Mouse (Mus musculus): ENCODE data around the gene Fry. TPM values are rescaled to one million over a fixed set of nuclear protein-coding genes. Genes with fewer than 3 reads are reported as not detected.
A peak's percentile ranks its signal among the peaks of the same experiment; 100 is the strongest.
"Not testable (repeated sequence)": the region's sequence is repeated elsewhere in the genome, so short reads cannot be mapped to it uniquely, and the experiment has no call there.

The Fry gene
- total RNA-seq, 2 experiments from 2014 or later: 41.0 to 43.4 TPM

DNA sequence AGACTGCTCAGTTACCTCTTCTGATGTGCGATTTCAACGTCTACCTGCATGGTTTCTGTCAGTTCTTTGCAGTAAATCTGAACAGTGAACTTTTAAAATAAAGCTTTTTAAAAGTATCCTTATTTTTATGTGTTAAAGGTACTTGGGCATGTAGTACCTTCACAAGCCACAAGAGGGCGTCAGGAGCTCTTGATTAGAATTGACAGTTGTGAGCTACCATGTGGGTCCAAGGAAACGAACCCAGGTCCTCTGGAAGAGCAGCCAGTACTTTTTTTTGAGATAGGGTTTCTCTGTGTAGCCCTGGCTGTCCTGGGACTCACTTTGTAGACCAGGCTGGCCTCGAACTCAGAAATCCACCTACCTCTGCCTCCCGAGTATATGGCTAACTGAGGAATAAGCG lies 323.2 kb downstream of the Fry start:
- no peak for DNase-seq (ENCODE audit: low spot score in 2 of 2)

DNA sequence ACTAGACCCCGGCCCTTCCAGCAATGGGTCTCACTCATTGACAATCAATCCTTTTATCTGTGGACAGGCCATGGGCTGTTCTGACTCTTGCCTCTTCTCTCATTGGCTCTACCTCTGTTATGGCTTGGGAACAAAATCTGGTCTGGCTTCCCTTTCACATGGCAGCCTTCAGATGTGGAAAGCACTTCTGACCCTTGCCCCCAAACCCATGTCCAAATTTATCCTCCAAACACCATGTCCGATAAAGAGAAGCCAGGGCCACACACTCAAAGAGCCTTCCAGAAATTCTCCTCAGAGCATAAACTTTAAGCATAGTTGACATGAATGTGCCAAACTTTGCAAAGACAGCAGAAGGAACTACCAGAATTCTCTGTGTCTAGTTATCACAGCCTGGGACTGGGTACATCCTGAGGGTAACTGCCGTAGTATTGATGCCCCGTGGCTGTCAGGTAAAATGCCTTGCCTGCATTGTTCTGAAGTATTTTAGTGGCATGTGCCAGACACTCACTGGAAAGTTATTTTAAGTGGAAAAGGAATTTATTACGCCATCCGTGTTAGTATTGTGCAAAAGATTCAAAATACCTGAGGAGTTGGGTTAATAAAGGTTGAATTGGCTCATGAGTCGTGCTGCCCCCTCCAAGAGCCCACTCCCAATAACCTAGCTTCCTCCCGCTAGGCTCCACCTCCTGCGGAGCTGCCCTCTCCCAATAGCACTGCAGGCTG lies 333.0 kb downstream of the Fry start:
- no peak for DNase-seq (ENCODE audit: low spot score in 2 of 2)

DNA sequence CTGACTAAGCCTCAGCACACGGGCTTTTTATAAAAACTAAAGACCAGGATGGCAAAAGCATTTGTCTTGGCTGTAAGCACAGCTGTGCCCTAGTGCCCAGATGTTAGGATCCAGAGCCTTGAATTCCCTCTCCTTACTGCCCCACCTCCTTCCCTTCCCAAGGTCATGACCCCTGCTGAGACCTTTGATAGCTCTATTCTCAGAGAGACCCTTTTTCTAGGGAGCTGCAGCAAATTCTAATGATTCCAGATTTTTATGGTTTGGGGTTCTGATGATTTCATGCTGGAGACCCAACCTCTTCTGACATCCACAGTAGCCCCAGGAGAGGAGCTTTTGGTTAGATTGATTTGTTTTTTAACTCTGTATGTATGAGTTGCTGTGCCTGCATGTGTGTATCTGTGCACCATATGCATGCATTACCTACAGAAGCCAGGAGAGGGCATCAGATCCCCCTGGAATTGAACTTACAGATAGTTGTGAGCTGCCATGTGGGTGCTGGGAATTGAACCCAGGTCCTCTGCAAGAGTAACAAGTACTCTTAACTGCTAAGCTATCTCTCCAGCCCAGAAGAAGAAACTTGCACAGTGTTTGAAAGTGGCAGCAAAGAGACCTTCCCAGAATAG lies 333.7 kb downstream of the Fry start:
- DNase-seq (ENCODE audit: low spot score in 2 of 2): no peak

DNA sequence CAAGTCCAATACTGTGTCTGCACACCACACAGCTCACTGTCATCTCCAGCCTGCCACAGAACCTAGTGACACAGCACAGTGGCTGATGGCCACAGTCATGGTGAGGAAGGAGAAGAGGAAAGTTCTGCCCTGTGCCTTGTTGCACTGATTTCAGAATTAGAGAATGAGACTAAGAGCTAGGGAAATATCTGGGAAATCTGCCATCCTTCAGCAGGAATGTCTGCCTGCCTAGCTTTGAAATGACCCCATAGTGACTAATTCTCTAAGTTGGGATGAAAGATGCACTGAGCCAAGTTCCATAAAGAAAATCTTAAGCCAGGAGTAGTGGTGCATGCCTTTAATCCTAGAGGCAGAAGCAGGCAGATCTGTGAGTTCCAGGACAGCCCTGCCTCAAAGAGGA lies 334.2 kb downstream of the Fry start:
- no peak for DNase-seq (ENCODE audit: low spot score in 2 of 2)

DNA sequence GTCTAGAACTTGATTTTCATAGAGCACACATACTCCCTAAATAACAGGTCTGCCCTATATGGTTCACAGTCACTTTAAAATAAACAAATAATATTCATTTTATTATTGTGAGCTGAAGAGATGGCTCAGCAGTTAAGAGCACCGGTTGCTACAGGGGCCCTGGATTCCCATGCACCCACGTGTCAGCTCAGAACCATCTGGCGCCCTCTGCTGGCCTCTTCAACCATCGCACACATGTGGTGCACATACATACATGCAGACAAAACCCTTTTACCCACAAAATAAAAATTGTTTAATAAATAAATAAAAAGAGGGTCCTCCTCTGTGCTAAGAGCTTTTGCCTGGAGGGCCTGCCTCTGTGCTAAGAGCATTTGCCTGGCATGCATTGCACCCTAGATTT lies 335.0 kb downstream of the Fry start:
- DNase-seq (ENCODE audit: low spot score in 2 of 2): no peak

DNA sequence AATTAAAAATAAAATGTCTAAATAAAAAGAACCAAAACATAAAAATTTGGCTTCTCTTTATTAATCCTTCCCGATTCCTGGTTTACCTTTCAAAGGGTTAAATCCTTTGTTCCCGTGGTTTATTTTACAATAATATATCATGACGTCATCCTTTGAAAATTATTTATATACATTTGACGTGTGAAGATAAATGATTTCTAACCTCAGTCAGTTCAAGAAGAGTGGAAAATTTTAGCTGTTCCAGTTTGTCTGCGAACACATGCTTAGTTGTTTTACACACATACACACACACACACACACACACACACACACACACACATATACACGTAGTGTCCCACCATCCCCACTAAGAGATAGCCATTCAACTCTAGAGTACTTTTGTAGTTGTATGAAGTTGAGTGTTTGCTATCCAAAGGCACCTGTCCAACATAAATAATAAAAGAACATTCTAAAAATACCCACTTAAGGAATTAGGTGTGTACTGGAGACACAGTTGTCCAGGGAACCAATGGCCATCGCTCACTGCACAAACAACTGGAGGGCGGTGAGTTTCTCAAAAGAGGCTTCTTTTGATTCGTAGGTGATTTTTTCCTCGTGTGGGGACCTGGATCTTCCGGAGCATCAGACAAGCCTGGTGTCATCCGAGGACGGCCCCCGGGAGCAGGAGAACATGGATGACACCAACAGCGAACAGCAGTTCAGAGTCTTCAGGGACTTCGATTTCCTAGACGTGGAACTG lies 338.9 kb downstream of the Fry start:
- DNase-seq (ENCODE audit: low spot score in 2 of 2): no peak

DNA sequence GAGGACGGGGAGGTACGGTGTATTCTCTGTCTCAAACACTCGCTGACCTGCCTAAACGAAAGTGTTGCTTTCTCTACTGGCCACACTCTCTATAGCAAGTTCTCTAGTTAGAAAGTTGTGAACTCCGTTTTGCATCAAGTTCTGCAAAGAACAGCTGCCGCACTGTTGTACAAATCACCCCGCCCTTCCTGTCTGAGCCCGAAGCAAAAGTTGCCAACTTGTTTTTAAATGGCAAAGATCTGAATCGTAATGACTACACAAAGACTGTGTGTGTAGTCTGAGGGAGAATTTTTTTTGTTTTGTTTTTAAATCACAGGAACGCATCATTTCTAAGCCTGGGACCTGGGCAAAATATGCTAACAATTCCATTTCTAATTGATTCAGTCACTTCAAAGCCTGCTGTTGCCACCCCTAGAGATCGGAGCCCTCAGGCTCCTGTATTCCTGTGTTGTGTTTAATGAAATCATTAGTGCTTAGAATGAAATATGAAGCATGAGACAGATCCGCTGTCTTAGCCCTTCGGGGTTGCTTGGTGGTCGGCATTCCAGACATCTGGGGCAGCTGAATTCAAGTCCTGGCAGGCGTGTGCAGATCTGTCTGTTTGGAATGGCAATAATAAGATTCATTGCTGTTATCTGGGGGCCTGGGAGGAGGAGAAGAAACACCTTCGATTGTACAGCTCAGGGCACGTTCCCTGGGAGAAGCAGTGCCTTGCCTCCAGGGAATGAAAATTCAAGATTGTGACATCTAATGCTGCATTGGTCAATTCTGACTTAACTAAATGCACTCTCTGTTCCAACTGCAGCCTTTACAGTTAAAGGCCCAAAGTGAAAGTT lies 339.7 kb downstream of the Fry start:
- DNase-seq (ENCODE audit: low spot score in 2 of 2): no peak

DNA sequence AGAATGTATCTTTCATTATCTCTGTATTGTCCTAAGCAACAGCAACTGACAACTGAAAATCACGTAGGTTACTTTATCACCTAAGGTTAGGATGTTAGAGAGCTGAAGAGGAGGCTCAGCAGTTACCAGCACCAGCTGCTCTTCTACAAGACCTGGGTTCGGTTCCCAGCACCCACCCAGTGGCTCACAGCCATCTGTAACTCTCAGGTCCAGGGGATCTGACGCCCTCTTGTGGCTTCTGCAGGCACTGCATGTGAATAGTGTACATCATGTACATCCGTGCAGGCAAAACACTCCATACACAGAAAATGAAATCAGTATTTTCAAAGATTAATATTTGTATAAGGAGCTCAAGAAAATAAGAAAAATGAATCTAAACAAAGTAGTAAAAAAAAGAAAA lies 341.4 kb downstream of the Fry start:
- no peak for DNase-seq (ENCODE audit: low spot score in 2 of 2)

DNA sequence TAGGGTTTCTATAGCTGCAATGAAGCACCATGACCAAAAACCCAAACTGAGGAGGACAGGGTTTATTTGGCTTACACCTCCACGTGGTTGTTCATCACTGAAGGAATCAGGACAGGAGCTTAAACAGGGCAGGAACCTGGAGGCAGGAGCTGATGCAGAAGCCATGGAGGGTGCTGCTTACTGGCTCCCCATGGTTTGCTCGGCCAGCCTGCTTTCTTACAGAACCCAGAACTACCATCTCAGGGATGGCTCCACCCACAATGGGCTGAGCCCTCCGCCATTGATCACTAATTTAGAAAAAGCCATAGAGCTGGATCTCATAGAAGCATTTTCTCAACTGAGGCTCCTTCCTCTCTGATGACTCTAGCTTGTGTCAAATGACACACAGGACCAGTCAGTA lies 346.3 kb downstream of the Fry start:
- DNase-seq (ENCODE audit: low spot score in 2 of 2): no peak

DNA sequence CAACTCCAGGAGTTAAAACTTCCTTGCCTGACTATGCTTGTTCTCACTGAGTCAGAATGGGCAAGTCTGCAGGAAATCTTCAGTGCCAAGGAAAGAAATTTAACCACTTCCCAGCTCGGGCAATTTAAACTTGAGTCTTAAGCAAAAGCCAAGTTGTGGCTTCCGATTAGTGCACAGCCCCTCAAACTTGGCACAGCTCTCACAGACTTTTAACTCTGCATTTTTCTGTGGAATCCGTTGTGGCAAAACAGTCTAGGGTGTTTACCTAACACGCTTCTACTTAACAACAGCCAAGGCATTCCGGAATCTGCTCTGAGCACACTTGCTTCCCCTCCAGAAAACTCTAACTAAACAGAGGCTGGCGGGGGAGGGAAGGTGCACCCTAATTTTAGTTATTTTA lies 346.8 kb downstream of the Fry start:
- DNase-seq (ENCODE audit: low spot score in 2 of 2): no peak

DNA sequence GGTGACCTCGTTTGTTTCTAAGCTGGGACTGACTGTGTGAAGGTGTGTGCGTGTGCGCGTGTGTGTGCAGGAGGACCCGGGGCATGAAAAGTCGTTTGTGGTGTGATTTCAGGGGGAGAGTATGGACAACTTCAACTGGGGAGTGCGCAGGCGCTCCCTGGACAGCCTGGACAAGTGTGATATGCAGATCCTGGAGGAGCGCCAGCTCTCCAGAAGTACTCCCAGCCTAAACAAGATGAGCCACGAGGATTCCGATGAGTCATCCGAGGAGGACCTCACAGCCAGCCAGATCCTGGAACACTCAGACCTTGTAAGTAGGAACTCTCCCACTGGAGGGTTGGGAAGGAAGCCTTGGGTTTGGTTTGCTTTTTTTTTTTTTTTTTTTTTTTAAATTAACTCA lies 347.7 kb downstream of the Fry start:
- peak; percentile 22 to 67 for DNase-seq (ENCODE audit: low spot score in 2 of 2)

DNA sequence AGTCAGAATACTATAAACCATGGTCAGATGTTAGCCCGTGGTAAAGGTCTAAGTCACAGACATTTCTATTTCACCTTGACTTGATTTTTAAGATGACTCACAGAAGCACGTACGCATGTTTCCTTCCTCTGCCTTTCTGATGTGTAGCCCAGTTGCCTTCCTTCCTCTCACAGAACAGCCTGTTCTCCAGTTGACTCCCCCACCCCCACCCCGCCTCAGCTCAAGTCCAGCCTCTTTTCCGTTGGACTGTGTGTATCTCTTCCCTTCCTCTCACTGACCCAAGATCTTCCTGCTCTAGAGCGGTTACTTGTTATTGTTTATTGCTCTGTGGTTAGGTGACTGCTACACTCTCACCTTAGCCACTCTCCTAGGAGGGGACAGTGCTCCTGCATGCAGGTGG lies 350.0 kb downstream of the Fry start:
- no peak for DNase-seq (ENCODE audit: low spot score in 2 of 2)

DNA sequence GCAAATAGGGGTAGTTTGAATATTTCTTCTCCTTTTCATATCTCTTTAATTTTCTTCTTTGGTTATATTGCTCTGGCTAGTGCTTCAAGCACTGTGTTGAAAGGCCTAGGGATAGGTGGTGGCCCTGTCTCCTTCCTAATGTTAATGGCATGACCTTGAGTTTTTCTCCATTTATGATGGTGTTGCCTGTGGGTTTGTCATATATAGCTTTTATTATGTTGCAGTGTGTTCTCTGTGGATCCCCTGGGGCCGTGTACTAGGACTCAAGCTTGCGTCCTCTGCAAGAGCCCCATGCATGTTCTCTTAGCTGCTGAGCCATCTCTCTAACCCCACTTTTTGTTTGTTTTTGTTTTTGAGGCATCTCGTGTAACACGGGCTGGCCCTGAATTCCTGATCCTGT lies 358.9 kb downstream of the Fry start:
- no peak for DNase-seq (ENCODE audit: low spot score in 2 of 2)

DNA sequence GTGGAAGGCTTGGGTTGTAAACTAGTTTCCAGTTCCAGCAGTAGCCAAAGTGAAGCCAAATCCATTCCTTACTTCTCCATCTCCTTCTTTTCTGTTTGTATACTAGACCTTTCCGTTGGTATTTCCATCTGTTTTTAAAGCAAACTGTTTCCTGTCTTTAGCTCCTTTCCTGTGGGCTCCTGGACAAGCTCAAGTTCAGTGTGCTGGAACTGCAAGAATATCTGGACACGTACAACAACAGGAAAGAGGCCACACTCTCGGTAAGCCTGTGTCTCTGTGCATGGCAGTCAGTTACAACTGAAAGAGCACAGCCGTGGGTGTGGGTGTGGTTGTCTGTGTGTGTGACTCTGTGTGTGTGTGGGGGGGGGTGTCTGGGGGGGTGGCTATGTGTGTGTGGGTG lies 360.2 kb downstream of the Fry start:
- no peak for DNase-seq (ENCODE audit: low spot score in 2 of 2)

DNA sequence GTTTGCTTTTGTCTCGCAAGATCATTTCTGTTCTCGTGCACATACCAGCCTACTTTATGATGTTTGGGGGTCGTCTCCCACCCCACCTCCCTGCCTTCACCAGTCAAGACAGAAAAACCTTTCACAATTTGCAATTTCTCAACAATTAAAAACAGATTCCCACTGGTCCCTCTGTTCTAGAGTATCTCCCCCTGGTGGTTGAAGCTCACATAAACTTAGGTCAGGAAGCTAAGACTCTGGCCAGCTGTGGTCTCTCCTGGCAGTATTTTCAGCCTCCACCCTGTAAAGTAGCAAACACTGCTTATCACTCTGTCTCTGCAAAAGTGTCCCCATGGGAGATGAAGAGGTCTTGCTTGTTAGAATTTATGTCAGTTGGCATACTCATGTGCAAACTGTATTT lies 366.8 kb downstream of the Fry start:
- no peak for DNase-seq (ENCODE audit: low spot score in 2 of 2)

DNA sequence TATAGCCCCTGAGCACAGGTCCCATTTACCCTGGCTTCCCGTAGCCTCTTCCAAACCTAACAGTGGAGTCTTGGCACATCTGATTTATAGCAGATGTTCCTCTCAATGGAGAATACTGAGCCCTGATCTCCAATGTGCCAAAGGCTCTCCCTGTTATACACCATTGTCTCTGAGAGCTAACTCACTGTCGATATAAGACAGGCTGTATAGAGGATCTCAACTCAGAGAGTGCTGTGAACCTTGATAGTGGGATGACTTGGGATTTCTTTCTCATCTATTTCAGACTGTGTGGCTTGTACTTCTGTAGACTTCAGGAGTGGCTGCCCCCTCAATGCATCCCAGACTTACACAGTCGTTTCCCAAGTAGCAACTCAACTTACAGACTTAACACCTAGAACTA lies 371.8 kb downstream of the Fry start:
- DNase-seq (ENCODE audit: low spot score in 2 of 2): no peak

DNA sequence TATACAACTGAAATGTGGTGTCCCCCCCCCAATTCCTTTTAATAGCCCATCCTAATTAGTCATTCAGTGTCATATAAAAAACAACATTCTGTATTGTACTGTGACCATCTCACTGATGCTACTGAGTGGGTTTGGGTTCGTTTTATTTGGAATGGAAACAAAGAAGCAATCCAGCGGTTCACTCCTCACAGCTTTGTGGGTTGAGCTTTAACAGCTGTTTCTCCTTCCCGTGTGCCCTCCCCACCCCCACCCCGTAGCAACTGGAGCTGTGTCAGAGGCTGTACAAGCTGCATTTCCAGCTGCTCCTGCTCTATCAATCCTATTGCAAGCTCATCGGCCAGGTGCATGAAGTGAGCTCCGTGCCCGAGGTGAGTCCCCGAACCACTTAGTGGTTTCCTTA lies 372.4 kb downstream of the Fry start:
- DNase-seq (ENCODE audit: low spot score in 2 of 2): no peak

DNA sequence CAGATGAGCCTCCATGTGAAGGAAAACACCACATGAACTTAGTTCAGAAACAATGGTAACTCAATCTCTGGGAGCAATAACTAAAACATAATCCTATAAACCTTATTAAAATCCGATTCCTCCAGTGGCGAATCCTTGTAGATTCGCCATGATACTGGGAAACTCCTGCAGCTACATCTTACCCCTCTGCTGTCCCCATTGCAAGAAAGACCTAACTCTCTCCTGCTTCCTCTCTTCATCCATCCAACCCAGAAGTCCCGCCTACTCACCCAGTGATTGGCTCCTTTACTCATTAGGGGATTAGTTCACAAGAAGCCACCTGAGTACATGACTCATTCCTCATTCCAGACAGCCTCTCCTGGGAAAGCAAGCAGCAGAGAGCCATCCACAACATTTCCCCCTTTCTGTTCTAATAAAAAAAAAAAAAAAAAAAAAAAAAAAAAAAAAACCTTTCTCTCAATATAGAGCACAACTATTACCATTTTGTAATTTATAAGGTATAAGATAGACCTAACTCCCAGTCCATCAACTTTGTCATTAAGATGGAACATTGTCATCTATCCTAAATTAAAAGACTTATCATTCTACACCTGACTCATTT lies 373.2 kb downstream of the Fry start:
- DNase-seq (ENCODE audit: low spot score in 2 of 2): not testable (repeated sequence)

DNA sequence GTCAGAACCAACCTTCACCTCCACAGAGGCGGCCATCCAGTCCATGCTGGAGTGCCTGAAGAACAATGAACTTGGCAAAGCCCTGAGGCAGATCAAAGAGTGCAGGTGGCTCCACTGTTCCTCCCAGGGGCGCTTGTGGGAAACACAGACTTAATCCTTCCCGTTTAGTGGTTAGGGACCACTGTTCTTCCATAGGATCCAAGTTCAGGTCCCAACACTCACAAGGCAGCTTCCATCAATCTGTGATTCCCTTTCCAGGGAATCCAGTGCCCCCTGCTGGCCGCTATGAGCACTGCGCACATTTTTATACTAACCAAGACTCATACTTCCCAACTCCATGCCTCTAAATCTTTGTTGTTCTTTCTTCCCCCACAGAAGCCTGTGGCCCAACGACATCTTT lies 377.3 kb downstream of the Fry start:
- DNase-seq (ENCODE audit: low spot score in 2 of 2): no peak

DNA sequence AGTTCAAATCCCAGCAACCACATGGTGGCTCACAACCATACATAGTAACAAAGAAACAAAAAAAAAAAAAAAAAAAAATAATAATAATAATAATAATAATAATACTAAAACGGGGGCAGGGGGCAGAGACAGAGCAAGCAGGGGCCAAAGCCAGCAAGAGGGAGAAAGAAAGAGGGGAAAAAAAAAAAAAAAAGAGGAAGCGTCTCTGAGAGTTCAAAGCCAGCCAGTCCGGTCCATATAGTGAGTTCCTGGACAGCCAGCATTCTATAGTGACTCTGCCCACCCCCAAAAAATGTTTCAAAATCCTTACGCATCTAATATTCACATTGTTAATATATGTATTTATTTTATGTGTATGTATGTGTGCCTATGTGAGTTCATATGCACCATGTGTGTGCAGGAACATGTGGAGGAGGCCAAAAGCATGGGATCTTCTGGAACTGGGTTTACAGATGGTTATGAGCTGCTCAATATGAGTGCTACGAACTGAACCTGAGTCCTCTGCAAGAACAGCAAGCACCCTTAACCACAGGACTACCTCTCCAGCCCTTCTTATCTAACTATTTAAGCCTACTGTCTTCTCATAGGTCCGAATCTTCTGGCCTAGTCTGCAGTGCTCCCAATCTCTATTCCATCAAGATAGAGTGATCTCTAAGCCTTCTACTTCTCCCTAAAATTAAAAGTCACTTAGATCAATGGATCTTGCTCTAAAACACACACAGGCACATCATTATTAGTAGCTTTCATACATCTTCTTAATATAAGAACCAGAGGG lies 392.2 kb downstream of the Fry start:
- DNase-seq (ENCODE audit: low spot score in 2 of 2): no peak

DNA sequence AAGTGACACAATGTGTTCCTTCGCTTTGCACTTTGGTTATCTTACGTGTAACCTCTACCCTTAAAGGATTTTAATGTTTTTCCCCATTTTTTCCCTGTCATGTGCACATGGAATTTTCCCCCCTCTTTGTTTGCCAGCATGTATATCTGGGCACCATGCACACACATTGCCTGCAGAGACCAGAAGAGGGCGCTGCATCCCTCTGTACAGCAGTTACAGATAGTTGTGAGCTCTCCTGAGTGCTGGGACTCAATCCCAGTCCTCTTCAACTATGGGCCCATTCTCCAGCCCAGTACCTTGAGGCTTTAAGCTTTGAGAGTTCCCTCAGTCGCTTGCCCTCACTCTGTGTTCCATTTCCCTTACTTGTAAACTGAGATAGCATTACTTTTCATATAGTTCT lies 394.8 kb downstream of the Fry start:
- no peak for DNase-seq (ENCODE audit: low spot score in 2 of 2)

Data from adrenal gland, postnatal 4 days (tissue).